Mouse (Mus musculus) hindbrain, embryonic 11.5 days (tissue): ENCODE data around the gene Sdc1. TPM values are rescaled to one million over a fixed set of nuclear protein-coding genes. Genes with fewer than 3 reads are reported as not detected.

Experiments
- ATAC-seq: fragments of 200-750 bp; cut with Nextera tagmentation; 2 replicates; pipeline ENCODE4 v1.8.0; 2017; ENCODE audit warnings: mild to moderate bottlenecking, moderate TSS enrichment, moderate library complexity; ENCODE audit not compliant: low FRiP score
- DNase-seq: peaks from one replicate; pipeline ENCODE4 v3.0.0-alpha.2; 2015; ENCODE audit warnings: low spot score
- H3K27ac ChIP-seq: fragments of 300-500 bp; sonication (generic); 2 replicates; pipeline ENCODE4 v1.5.1; 2014; ENCODE audit warnings: mild to moderate bottlenecking, low read depth, low read length
- H3K27me3 ChIP-seq: fragments of 300-500 bp; sonication (generic); 2 replicates; pipeline ENCODE4 v1.6.1; 2014; ENCODE audit warnings: mild to moderate bottlenecking, low read length, moderate library complexity, mixed read lengths; ENCODE audit not compliant: control insufficient read depth, insufficient read depth
- H3K36me3 ChIP-seq: fragments of 300-500 bp; sonication (generic); 2 replicates; pipeline ENCODE4 v1.6.1; 2014; ENCODE audit warnings: mild to moderate bottlenecking, low read length, moderate library complexity, mixed read lengths; ENCODE audit not compliant: control insufficient read depth, insufficient read depth
- H3K4me1 ChIP-seq: fragments of 300-500 bp; sonication (generic); replicated peaks from 2 replicates; pipeline ENCODE4 v1.6.1; 2014; ENCODE audit warnings: low read length, mixed read lengths; ENCODE audit not compliant: control insufficient read depth, insufficient read depth
- H3K4me2 ChIP-seq: fragments of 300-500 bp; sonication (generic); replicated peaks from 2 replicates; pipeline ENCODE4 v1.6.1; 2014; ENCODE audit warnings: mild to moderate bottlenecking, low read depth, low read length
- H3K4me3 ChIP-seq: fragments of 300-500 bp; sonication (generic); 2 replicates; pipeline ENCODE4 v1.5.1; 2014; ENCODE audit warnings: low read depth, low read length
- H3K9ac ChIP-seq: fragments of 300-500 bp; sonication (generic); 2 replicates; pipeline ENCODE4 v1.6.1; 2014; ENCODE audit warnings: low read depth, low read length
- H3K9me3 ChIP-seq: fragments of 300-500 bp; sonication (generic); 2 replicates; pipeline ENCODE4 v1.6.1; 2016; ENCODE audit warnings: low read length; ENCODE audit not compliant: control insufficient read depth
- WGBS: fragments of 180-500 bp; shearing (Covaris S2); extraction: QIAGEN DNeasy Blood & Tissue Kit; methylation state at CpG from one replicate; pipeline ENCODE4 v1.1.7; 2014; 5-methylcytosine and 5-hydroxymethylcytosine counted together
- polyA plus RNA-seq: library from polyadenylated mRNA; unstranded; fragments of >200 nt; fragmentation: Nextera tagmentation; extraction: Ambion mirVana; gene quantifications from 2 replicates; pipeline ENCODE4 v1.2.1, GENCODE M21; 2014

Gene Sdc1
- polyA plus RNA-seq, 1 experiment from 2014 or later = 49.3 TPM

- WGBS = 91% methylated on average over 2 of the region's 2 CpGs
- H3K27ac ChIP-seq = no peak overlapping the region
Measured at GRCm38 (mm10) chr12:8809086-8809485, 38.0 kb downstream of the Sdc1 start.

DNA sequence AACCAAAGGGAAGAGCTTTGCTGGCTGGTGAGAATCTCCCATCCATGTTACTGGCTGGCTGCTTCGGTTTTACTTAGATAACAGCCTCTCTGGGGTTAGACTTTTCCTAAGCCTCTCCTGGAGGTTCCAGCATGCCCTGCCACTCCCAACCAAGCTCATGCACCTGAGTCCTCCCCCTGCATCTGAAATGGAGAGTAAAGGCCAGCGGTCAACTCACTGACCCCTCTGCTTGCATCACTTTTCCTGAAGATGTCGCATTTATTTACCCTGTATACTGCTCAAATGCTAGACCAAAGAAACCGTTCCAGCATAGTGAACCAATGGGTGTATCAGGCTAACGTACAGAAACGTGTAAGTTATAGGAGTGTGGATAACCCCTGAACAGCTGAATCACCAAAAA lies 38.5 kb downstream of the Sdc1 start:
- H3K36me3 ChIP-seq = no peaks in the 10 kb centered on the region
- no peaks in the 10 kb centered on the region for H3K9me3 ChIP-seq
- no peak overlapping the region for H3K27ac ChIP-seq
- no peak overlapping the region for H3K4me2 ChIP-seq
- H3K27me3 ChIP-seq = no peaks in the 10 kb centered on the region
- 85% methylated on average over 6 of the region's 6 CpGs for WGBS
- no peaks in the 10 kb centered on the region for H3K4me1 ChIP-seq
- no peak for DNase-seq
- no peak overlapping the region for H3K4me3 ChIP-seq
- no peak overlapping the region for H3K9ac ChIP-seq
- ATAC-seq = no peak

More at GRCm38 (mm10) chr12:8809086-8809485, 38.0 kb downstream of the Sdc1 start:
- no peak for DNase-seq
- Histone ChIP-seq H3K27me3 (no peaks in the 10 kb centered on the region), H3K4me3 (no peak overlapping the region), H3K4me1 (no peaks in the 10 kb centered on the region), H3K4me2 (no peak overlapping the region), H3K9ac (no peak overlapping the region), H3K36me3 (no peaks in the 10 kb centered on the region), H3K9me3 (no peaks in the 10 kb centered on the region)
- ATAC-seq = no peak

DNA sequence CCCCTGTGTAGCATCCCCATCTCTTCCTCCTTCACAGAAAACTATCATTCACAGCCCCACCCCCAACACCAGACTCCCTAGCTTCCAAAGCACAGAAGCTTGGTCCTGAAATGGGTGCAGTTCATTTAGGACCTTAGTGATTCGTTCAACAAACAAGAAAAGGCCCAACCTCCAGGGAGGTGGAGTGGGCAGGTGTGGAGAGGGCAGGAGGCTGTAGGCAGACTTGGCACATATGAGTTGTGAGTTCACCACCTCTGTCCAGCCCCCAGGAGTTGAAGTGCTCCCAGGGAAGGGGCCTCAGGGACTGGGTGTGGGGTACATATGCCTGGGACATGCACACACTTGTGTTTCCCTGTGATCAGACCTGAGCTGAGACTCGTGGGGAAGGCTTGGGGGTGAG lies 39.8 kb downstream of the Sdc1 start:
- H3K4me1 ChIP-seq = no peaks in the 10 kb centered on the region
- H3K27me3 ChIP-seq = no peaks in the 10 kb centered on the region
- no peak overlapping the region for H3K27ac ChIP-seq
- DNase-seq (no peak), ATAC-seq (no peak)
- 60% methylated on average over 2 of the region's 2 CpGs for WGBS
- no peaks in the 10 kb centered on the region for H3K36me3 ChIP-seq
- no peak overlapping the region for H3K9ac ChIP-seq
- H3K4me2 ChIP-seq = no peak overlapping the region
- H3K4me3 ChIP-seq = no peak overlapping the region
- H3K9me3 ChIP-seq = no peaks in the 10 kb centered on the region

- no peaks in the 10 kb centered on the region for H3K27me3 ChIP-seq
- 72% methylated on average over 6 of the region's 6 CpGs for WGBS
Measured at GRCm38 (mm10) chr12:8811441-8811871, 40.3 kb downstream of the Sdc1 start.

GRCm38 (mm10) chr12:8811894-8812560 lies 40.9 kb downstream of the Sdc1 start:
- WGBS = 93% methylated on average over 5 of the region's 5 CpGs
- H3K9ac ChIP-seq = no peak overlapping the region
- ATAC-seq = no peak

More at GRCm38 (mm10) chr12:8811441-8811871, 40.3 kb downstream of the Sdc1 start:
- DNase-seq (no peak), ATAC-seq (no peak)
- no peaks in the 10 kb centered on the region for H3K9me3 ChIP-seq
- no peak overlapping the region for H3K4me2 ChIP-seq
- H3K4me3 ChIP-seq = no peak overlapping the region
- no peaks in the 10 kb centered on the region for H3K36me3 ChIP-seq
- H3K4me1 ChIP-seq = no peaks in the 10 kb centered on the region
- no peak overlapping the region for H3K9ac ChIP-seq
- H3K27ac ChIP-seq = no peak overlapping the region

DNA sequence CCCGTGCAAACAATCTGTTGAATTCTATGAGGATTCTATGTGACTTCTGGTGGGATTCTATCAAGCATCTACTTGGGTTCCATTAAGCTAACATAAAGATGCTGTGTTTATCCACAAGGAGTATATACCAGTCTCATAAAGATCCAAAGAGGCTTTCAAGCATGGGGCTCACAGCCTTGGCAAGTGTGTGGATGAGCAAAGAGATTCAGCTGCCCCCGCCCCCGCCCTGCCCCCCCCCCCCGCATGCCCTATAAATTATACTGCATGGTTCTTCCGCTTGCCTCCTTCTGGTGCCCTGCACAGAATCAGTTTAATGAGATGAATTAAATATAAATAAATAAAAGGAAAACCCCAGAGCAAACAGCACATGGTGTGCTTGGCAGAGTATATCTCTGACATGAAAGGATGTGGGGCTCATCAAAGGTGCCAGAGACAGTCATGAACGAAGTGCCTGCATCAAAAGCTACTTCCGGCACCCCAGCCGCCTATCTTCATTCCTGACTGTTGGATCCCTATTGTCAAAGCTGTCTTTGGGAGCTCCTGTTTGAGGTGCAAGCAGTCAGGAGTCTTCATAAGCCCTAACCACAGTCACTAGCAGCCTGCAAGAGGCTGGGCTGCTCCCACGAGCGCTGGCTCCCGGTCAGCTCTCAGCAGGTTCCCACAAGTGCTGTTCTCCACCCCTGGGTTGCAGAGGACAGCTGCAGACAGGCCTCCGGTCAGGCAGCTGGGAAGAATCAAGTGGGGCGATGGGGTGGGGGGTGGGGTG lies 46.5 kb downstream of the Sdc1 start:
- WGBS = 36% methylated on average over 13 of the region's 13 CpGs
- Histone ChIP-seq H3K9me3 (no peaks in the 10 kb centered on the region), H3K4me1 (no peaks in the 10 kb centered on the region), H3K27me3 (no peaks in the 10 kb centered on the region), H3K4me2 (no peak overlapping the region), H3K4me3 (no peak overlapping the region), H3K9ac (no peak overlapping the region), H3K27ac (no peak overlapping the region), H3K36me3 (no peaks in the 10 kb centered on the region)
- DNase-seq (no peak), ATAC-seq (no peak)

More at GRCm38 (mm10) chr12:8811894-8812560, 40.9 kb downstream of the Sdc1 start:
- Histone ChIP-seq H3K4me1 (no peaks in the 10 kb centered on the region), H3K9me3 (no peaks in the 10 kb centered on the region), H3K27ac (no peak overlapping the region), H3K36me3 (no peaks in the 10 kb centered on the region), H3K4me2 (no peak overlapping the region), H3K27me3 (no peaks in the 10 kb centered on the region), H3K4me3 (no peak overlapping the region)
- DNase-seq = no peak

- no peak for ATAC-seq
- no peak overlapping the region for H3K4me2 ChIP-seq
- no peaks in the 10 kb centered on the region for H3K4me1 ChIP-seq
- no peak overlapping the region for H3K4me3 ChIP-seq
- no peak for DNase-seq
- no peak overlapping the region for H3K9ac ChIP-seq
- H3K36me3 ChIP-seq = no peaks in the 10 kb centered on the region
- WGBS = 55% methylated on average over 3 of the region's 3 CpGs
- no peak overlapping the region for H3K27ac ChIP-seq
- no peaks in the 10 kb centered on the region for H3K9me3 ChIP-seq
- H3K27me3 ChIP-seq = no peaks in the 10 kb centered on the region
Measured at GRCm38 (mm10) chr12:8818233-8818672, 47.1 kb downstream of the Sdc1 start.

- Histone ChIP-seq H3K36me3 (no peaks in the 10 kb centered on the region), H3K27ac (no peak overlapping the region), H3K4me2 (no peak overlapping the region), H3K4me1 (no peaks in the 10 kb centered on the region), H3K9me3 (no peaks in the 10 kb centered on the region), H3K9ac (no peak overlapping the region), H3K27me3 (no peaks in the 10 kb centered on the region), H3K4me3 (no peak overlapping the region)
- no peak for DNase-seq
- ATAC-seq = no peak
- 85% methylated on average over 7 of the region's 7 CpGs for WGBS
Measured at GRCm38 (mm10) chr12:8824995-8825703, 54.0 kb downstream of the Sdc1 start.
